Mouse (Mus musculus) adrenal gland, postnatal 14 days (tissue): Measurements from ENCODE around the gene Eepd1. TPM values are rescaled to one million over a fixed set of nuclear protein-coding genes. Genes with fewer than 3 reads are reported as not detected.

ENCODE experiments used
- DNase-seq: peaks from one replicate; pipeline ENCODE4 v3.0.0; 2021; ENCODE audit warnings: mixed read lengths
- total RNA-seq: library from RNA; stranded (reverse); gene quantifications from 2 replicates; pipeline ENCODE4 v1.2.3, GENCODE M21; 2021

The Eepd1 gene
- total RNA-seq, 1 experiment from 2014 or later: 19.8 TPM

- no peak for DNase-seq
Observed at GRCm38 (mm10) chr9:25535487-25535886, 54.1 kb downstream of the Eepd1 start.

GRCm38 (mm10) chr9:25539461-25539860 lies 58.1 kb downstream of the Eepd1 start:
- DNase-seq: no peak

GRCm38 (mm10) chr9:25541355-25541754 lies 60.0 kb downstream of the Eepd1 start:
- no peak for DNase-seq

GRCm38 (mm10) chr9:25545212-25545611 lies 63.9 kb downstream of the Eepd1 start:
- DNase-seq: peak; percentile 35

GRCm38 (mm10) chr9:25549130-25550060 lies 68.0 kb downstream of the Eepd1 start:
- peak; percentile 52 for DNase-seq

- DNase-seq: no peak
Observed at GRCm38 (mm10) chr9:25550196-25550595, 68.8 kb downstream of the Eepd1 start.

- DNase-seq: peak; percentile 49
Observed at GRCm38 (mm10) chr9:25552532-25552931, 71.2 kb downstream of the Eepd1 start.

GRCm38 (mm10) chr9:25554246-25554803 lies 73.0 kb downstream of the Eepd1 start:
- DNase-seq: peak; percentile 12

GRCm38 (mm10) chr9:25555261-25555660 lies 73.9 kb downstream of the Eepd1 start:
- no peak for DNase-seq

GRCm38 (mm10) chr9:25556008-25556407 lies 74.7 kb downstream of the Eepd1 start:
- no peak for DNase-seq

GRCm38 (mm10) chr9:25557378-25557777 lies 76.0 kb downstream of the Eepd1 start:
- DNase-seq: no peak

GRCm38 (mm10) chr9:25558834-25559233 lies 77.5 kb downstream of the Eepd1 start:
- no peak for DNase-seq

GRCm38 (mm10) chr9:25560016-25560758 lies 78.8 kb downstream of the Eepd1 start:
- DNase-seq: no peak

GRCm38 (mm10) chr9:25561143-25561542 lies 79.8 kb downstream of the Eepd1 start:
- DNase-seq: no peak

- no peak for DNase-seq
Observed at GRCm38 (mm10) chr9:25563806-25564205, 82.5 kb downstream of the Eepd1 start.

- DNase-seq: no peak
Observed at GRCm38 (mm10) chr9:25567071-25567470, 85.7 kb downstream of the Eepd1 start.

GRCm38 (mm10) chr9:25568783-25569182 lies 87.4 kb downstream of the Eepd1 start:
- DNase-seq: no peak

GRCm38 (mm10) chr9:25570011-25570410 lies 88.7 kb downstream of the Eepd1 start:
- no peak for DNase-seq

- DNase-seq: no peak
Observed at GRCm38 (mm10) chr9:25570436-25570835, 89.1 kb downstream of the Eepd1 start.

- DNase-seq: no peak
Observed at GRCm38 (mm10) chr9:25571381-25571780, 90.0 kb downstream of the Eepd1 start.

GRCm38 (mm10) chr9:25573753-25574152 lies 92.4 kb downstream of the Eepd1 start:
- DNase-seq: no peak

- DNase-seq: no peak
Observed at GRCm38 (mm10) chr9:25574186-25574585, 92.8 kb downstream of the Eepd1 start.
